Comparison of ENCODE assay signal across 8 mouse cellular contexts in genomic region chr2:20520099-20520475, GRCm38 (mm10).
DNase-seq lines count a peak whose midpoint lies in the region; ATAC-seq and TF ChIP-seq lines count a peak whose summit lies in the region.

No protein-coding gene starts in this region.

- peak; percentile 32 for DNase-seq in forelimb bud, embryonic 11.5 days (ENCODE audit: low read depth, low spot score)
- DNase-seq in liver, embryonic 13.5 days = no peak
- DNase-seq in natural killer cell, adult 2 months (ENCODE audit: low spot score in 2 of 2) = no peak
- no peak for DNase-seq in thymus, postnatal 10 days (ENCODE audit: low spot score in 2 of 2)

- no peaks in the 10 kb centered on the region for H3K4me1 ChIP-seq in erythroblast, embryonic 14.5 days (ENCODE audit: control insufficient read depth)
- H3K4me1 ChIP-seq in E14TG2a.4 (replicated peaks; ENCODE audit: low read depth, low read length) = peaks cover 65% of the 10 kb centered on the region
- H3K4me1 ChIP-seq in liver, embryonic 13.5 days (replicated peaks) = peaks cover 4% of the 10 kb centered on the region

- peak overlapping the region; percentile 51; the same call in 1 of the 2 replicates for H3K9ac ChIP-seq in liver, embryonic 13.5 days

- peak overlapping the region; percentile 63 for H3K4me2 ChIP-seq in liver, embryonic 13.5 days

- H3K36me3 ChIP-seq in erythroblast, embryonic 14.5 days (ENCODE audit: control insufficient read depth) = no peaks in the 10 kb centered on the region
- H3K36me3 ChIP-seq in E14TG2a.4 (ENCODE audit: insufficient read depth, low read length) = peaks cover 25% of the 10 kb centered on the region
- no peaks in the 10 kb centered on the region for H3K36me3 ChIP-seq in liver, embryonic 13.5 days

- H3K27me3 ChIP-seq in erythroblast, embryonic 14.5 days (ENCODE audit: control insufficient read depth) = peaks cover 25% of the 10 kb centered on the region
- H3K27me3 ChIP-seq in E14TG2a.4 (ENCODE audit: insufficient read depth, low read length) = no peaks in the 10 kb centered on the region
- peaks cover 19% of the 10 kb centered on the region for H3K27me3 ChIP-seq in liver, embryonic 13.5 days

- no peaks in the 10 kb centered on the region for H3K9me3 ChIP-seq in erythroblast, embryonic 14.5 days (ENCODE audit: control insufficient read depth, low read length)
- H3K9me3 ChIP-seq in E14TG2a.4 (ENCODE audit: low read length) = peaks cover 14% of the 10 kb centered on the region
- H3K9me3 ChIP-seq in liver, embryonic 13.5 days (replicated peaks) = no peaks in the 10 kb centered on the region

- H3K4me3 ChIP-seq in erythroblast, embryonic 14.5 days (replicated peaks) = peak overlapping the region; percentile 17
- peak overlapping the region; percentile 82 for H3K4me3 ChIP-seq in E14TG2a.4 (replicated peaks; ENCODE audit: low read length)
- peak overlapping the region; percentile 49 for H3K4me3 ChIP-seq in liver, embryonic 13.5 days (replicated peaks)

- H3K27ac ChIP-seq in liver, embryonic 13.5 days = peak overlapping the region; percentile 29; the same call in 1 of the 2 replicates

- under 1% methylated on average over 12 of the region's 12 CpGs for WGBS in liver, embryonic 13.5 days (ENCODE audit: insufficient replicate concordance)

- no peak for ATAC-seq in erythroblast, adult 5-6 weeks (replicated peaks; ENCODE audit: low FRiP score, poor library complexity, severe bottlenecking)
- ATAC-seq in liver, embryonic 13.5 days (ENCODE audit: low read depth) = no peak; the same call in 1 of the 2 replicates
- no peak for ATAC-seq in CD4-positive, CD25-positive, alpha-beta regulatory T cell, adult 4 months

- no peak for TF ChIP-seq CTCF in E14TG2a.4 (conservative IDR thresholded peaks at IDR 0.05; ENCODE audit: low read length)

Comparison
In these comparisons a context has a peak if more than half of its experiments do, and no peak if none do; other contexts are left out.
1. H3K4me3 ChIP-seq: peak in every context shown above with its lines; median percentile 82 in E14TG2a.4; 49 in liver, embryonic 13.5 days; 17 in erythroblast, embryonic 14.5 days.